ENCODE assay signal across 14 mouse cellular contexts in the genomic region with DNA sequence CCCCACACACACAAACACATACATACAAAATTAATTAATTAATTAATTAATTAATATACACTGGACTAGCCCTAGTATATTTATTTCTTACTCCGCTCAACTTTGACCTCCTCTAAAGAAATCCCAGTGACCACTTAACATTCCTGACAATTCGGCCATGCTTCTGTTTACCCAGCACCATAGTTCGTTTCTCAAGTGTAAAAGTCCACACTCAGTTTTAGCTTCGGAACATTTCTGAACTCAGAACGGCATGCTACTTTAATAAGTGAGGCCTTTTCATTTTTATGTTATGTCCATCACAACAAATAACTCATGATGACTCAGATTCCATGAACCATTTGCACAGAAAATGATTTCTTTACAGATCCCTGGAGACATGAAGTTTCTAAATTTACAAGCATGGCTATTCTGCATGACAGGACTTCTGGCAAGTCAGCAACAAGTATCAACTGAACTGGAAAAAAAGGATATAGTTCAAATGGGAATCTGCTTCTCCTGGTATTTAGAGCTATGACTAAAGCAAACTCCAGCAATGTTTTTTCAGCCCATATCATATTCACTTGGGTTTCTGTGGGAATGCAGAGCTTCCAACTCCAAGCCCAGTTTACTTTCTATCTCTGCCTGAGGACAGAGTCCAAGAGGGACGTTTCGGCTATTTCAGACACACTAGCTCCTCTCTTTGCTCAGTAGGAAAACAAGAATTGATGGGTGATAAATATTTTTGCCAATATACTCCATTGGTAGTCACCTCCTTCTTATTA. TPM values are rescaled to one million over a fixed set of nuclear protein-coding genes. Genes with fewer than 3 reads are reported as not detected.
DNase-seq lines count a peak whose midpoint lies in the region; ATAC-seq and TF ChIP-seq lines count a peak whose summit lies in the region.
"Had no signal": no experiment of that assay in that cellular context is flagged by ENCODE, and none has a peak within 500 bp of the region (broad histone marks: within the 10 kb centered on the region; RNA-seq: fewer than 3 reads in every experiment).

No protein-coding gene starts in this region.

- H3K36me3 ChIP-seq in embryonic facial prominence, embryonic 14.5 days (ENCODE audit: control insufficient read depth, insufficient read depth, low read length) = no peaks in the 10 kb centered on the region
- H3K36me3 ChIP-seq in embryonic facial prominence, embryonic 10.5 days (replicated peaks) = no peaks in the 10 kb centered on the region
- no peaks in the 10 kb centered on the region for H3K36me3 ChIP-seq in heart, embryonic 16.5 days (ENCODE audit: control insufficient read depth, insufficient read depth)
- no peaks in the 10 kb centered on the region for H3K36me3 ChIP-seq in heart, embryonic 10.5 days
- H3K36me3 ChIP-seq in lung, embryonic 16.5 days (ENCODE audit: control insufficient read depth, insufficient read depth, low read length) = no peaks in the 10 kb centered on the region
- no peaks in the 10 kb centered on the region for H3K36me3 ChIP-seq in myocyte (ENCODE audit: control insufficient read depth, insufficient read depth)

- H3K4me2 ChIP-seq in embryonic facial prominence, embryonic 14.5 days (ENCODE audit: low read depth, low read length) = no peak overlapping the region
- no peak overlapping the region for H3K4me2 ChIP-seq in heart, embryonic 16.5 days (ENCODE audit: low read depth, low read length)
- H3K4me2 ChIP-seq in lung, embryonic 16.5 days (ENCODE audit: low read depth, low read length) = no peak overlapping the region
- peak overlapping the region; percentile 70 for H3K4me2 ChIP-seq in myocyte (ENCODE audit: low read depth)

- no peaks in the 10 kb centered on the region for H3K79me2 ChIP-seq in myocyte (ENCODE audit: control insufficient read depth, insufficient read depth)

- H3K27ac ChIP-seq in embryonic facial prominence, embryonic 14.5 days (replicated peaks; ENCODE audit: low read depth, low read length) = no peak overlapping the region
- H3K27ac ChIP-seq in embryonic facial prominence, embryonic 10.5 days (replicated peaks) = no peak overlapping the region
- peak overlapping the region; percentile 62; the same call in 1 of the 2 replicates for H3K27ac ChIP-seq in heart, embryonic 16.5 days (ENCODE audit: low read length)
- H3K27ac ChIP-seq in heart, embryonic 10.5 days = no peak overlapping the region; the same call in 1 of the 2 replicates
- peak overlapping the region; percentile 29 for H3K27ac ChIP-seq in lung, embryonic 16.5 days (ENCODE audit: low read length)

- H3K27me3 ChIP-seq in embryonic facial prominence, embryonic 14.5 days (replicated peaks; ENCODE audit: control insufficient read depth, insufficient read depth, low read length) = no peaks in the 10 kb centered on the region
- no peaks in the 10 kb centered on the region for H3K27me3 ChIP-seq in embryonic facial prominence, embryonic 10.5 days (replicated peaks; ENCODE audit: low read depth, poor library complexity, severe bottlenecking)
- no peaks in the 10 kb centered on the region for H3K27me3 ChIP-seq in heart, embryonic 16.5 days (ENCODE audit: control insufficient read depth, insufficient read depth, low read length)
- no peaks in the 10 kb centered on the region for H3K27me3 ChIP-seq in heart, embryonic 10.5 days (ENCODE audit: insufficient read depth, poor library complexity, severe bottlenecking)
- no peaks in the 10 kb centered on the region for H3K27me3 ChIP-seq in lung, embryonic 16.5 days (ENCODE audit: control insufficient read depth, insufficient read depth, low read depth, low read length)
- no peaks in the 10 kb centered on the region for H3K27me3 ChIP-seq in myocyte (ENCODE audit: control insufficient read depth, insufficient read depth, insufficient read length)

- DNase-seq in embryonic facial prominence, embryonic 14.5 days (ENCODE audit: low spot score) = peak; percentile 64
- DNase-seq in embryonic facial prominence, embryonic 10.5 days (ENCODE audit: low spot score) = no peak
- no peak for DNase-seq in heart, embryonic 10.5 days (ENCODE audit: low spot score)
- DNase-seq in lung, postnatal 10 days = no peak
- DNase-seq in layer of hippocampus, postnatal 14 days (ENCODE audit: low spot score in 2 of 2) = no peak
- DNase-seq: cerebellum, postnatal 36 days; left cerebral cortex, postnatal 4 days; liver, postnatal 0 days; right cerebral cortex, adult 18-20 months; thymus, postnatal 14 days had no signal

- H3K4me1 ChIP-seq in embryonic facial prominence, embryonic 14.5 days (ENCODE audit: control insufficient read depth, insufficient read depth, low read length) = peaks cover 6% of the 10 kb centered on the region; the same call in 1 of the 2 replicates
- H3K4me1 ChIP-seq in embryonic facial prominence, embryonic 10.5 days = 0 out of 2 replicates have a peak, but pooled peaks cover 3% of the 10 kb centered on the region
- H3K4me1 ChIP-seq in heart, embryonic 16.5 days (ENCODE audit: control insufficient read depth, insufficient read depth, low read length) = peaks cover 25% of the 10 kb centered on the region
- H3K4me1 ChIP-seq in heart, embryonic 10.5 days = peaks cover 26% of the 10 kb centered on the region
- H3K4me1 ChIP-seq in lung, embryonic 16.5 days (replicated peaks; ENCODE audit: control insufficient read depth, insufficient read depth, low read length) = peaks cover 10% of the 10 kb centered on the region

- H3ac ChIP-seq in myocyte (ENCODE audit: control insufficient read depth, insufficient read length) = no peak overlapping the region

- 67% methylated on average over 7 of the region's 7 CpGs for WGBS in embryonic facial prominence, embryonic 14.5 days
- 81% methylated on average over 7 of the region's 7 CpGs for WGBS in embryonic facial prominence, embryonic 10.5 days
- WGBS in heart, embryonic 16.5 days = 44% methylated on average over 7 of the region's 7 CpGs
- 66% methylated on average over 7 of the region's 7 CpGs for WGBS in heart, embryonic 10.5 days
- WGBS in lung, embryonic 16.5 days = 43% methylated on average over 7 of the region's 7 CpGs

- ATAC-seq in embryonic facial prominence, embryonic 14.5 days (ENCODE audit: low read depth) = no peak
- no peak for ATAC-seq in heart, embryonic 16.5 days (replicated peaks; ENCODE audit: extremely low read depth, insufficient read depth, low FRiP score)
- peak; percentile 36; the same call in 1 of the 2 replicates for ATAC-seq in lung, embryonic 16.5 days (ENCODE audit: low read depth)
- ATAC-seq: liver, postnatal 0 days; midbrain, embryonic 16.5 days had no signal

- no peak overlapping the region for H3K4me3 ChIP-seq in embryonic facial prominence, embryonic 14.5 days (ENCODE audit: low read depth, low read length)
- H3K4me3 ChIP-seq in embryonic facial prominence, embryonic 10.5 days = no peak overlapping the region
- no peak overlapping the region for H3K4me3 ChIP-seq in heart, embryonic 16.5 days (ENCODE audit: low read length)
- no peak overlapping the region for H3K4me3 ChIP-seq in heart, embryonic 10.5 days
- H3K4me3 ChIP-seq in lung, embryonic 16.5 days (ENCODE audit: low read length) = no peak overlapping the region
- no peak overlapping the region for H3K4me3 ChIP-seq in myocyte

- TF ChIP-seq POLR2A in myocyte (IDR thresholded peaks at IDR 0.05; ENCODE audit: insufficient read length, low read depth) = no peak

- peaks cover 7% of the 10 kb centered on the region; the same call in 1 of the 2 replicates for H3K9me3 ChIP-seq in embryonic facial prominence, embryonic 14.5 days (ENCODE audit: control insufficient read depth, low read length)
- H3K9me3 ChIP-seq in embryonic facial prominence, embryonic 10.5 days = no peaks in the 10 kb centered on the region; the same call in 1 of the 2 replicates
- peaks cover 9% of the 10 kb centered on the region for H3K9me3 ChIP-seq in heart, embryonic 16.5 days (replicated peaks; ENCODE audit: control insufficient read depth, low read length)
- no peaks in the 10 kb centered on the region for H3K9me3 ChIP-seq in heart, embryonic 10.5 days
- H3K9me3 ChIP-seq in lung, embryonic 16.5 days (ENCODE audit: control insufficient read depth, low read length) = peaks cover 4% of the 10 kb centered on the region; the same call in 1 of the 2 replicates

- H3K9ac ChIP-seq in embryonic facial prominence, embryonic 14.5 days (ENCODE audit: low read depth, low read length) = no peak overlapping the region
- no peak overlapping the region for H3K9ac ChIP-seq in heart, embryonic 16.5 days (ENCODE audit: low read length)
- H3K9ac ChIP-seq in lung, embryonic 16.5 days (ENCODE audit: low read length) = no peak overlapping the region
- H3K9ac ChIP-seq: liver, postnatal 0 days had no signal

TF ChIP-seq in myocyte, 11 proteins besides CTCF, POLR2A, EP300 and RAD21:
- TF ChIP-seq POLR2AphosphoS2 (IDR thresholded peaks at IDR 0.05; ENCODE audit: insufficient read length, low read depth) = no peak
- no peak for TF ChIP-seq MAX (IDR thresholded peaks at IDR 0.05; ENCODE audit: low read depth)
- TF ChIP-seq SRF (IDR thresholded peaks at IDR 0.05; ENCODE audit: control insufficient read depth, insufficient read length, low read depth) = no peak

RNA-seq across cellular contexts. Expression of a gene that starts 6.5 kb away (rescaled TPM):
- polyA plus RNA-seq in embryonic facial prominence, embryonic 14.5 days (2014; fragmentation: Nextera tagmentation; extraction: Ambion mirVana) = 1.2 TPM in 2 replicates
- polyA plus RNA-seq in embryonic facial prominence, embryonic 10.5 days (2016; fragmentation: Nextera tagmentation; extraction: Ambion mirVana) = 0.09 and 0.10 TPM in 2 replicates
- polyA plus RNA-seq in heart, embryonic 16.5 days (2015; fragmentation: Nextera tagmentation; extraction: Ambion mirVana) = 0.10 and 0.12 TPM in 2 replicates
- polyA plus RNA-seq in heart, embryonic 10.5 days (2016; fragmentation: Nextera tagmentation; extraction: Ambion mirVana) = 0.06 and 0.10 TPM in 2 replicates
- 0.06 and 0.21 TPM in 2 replicates for polyA plus RNA-seq in lung, embryonic 16.5 days (2015; fragmentation: Nextera tagmentation; extraction: Ambion mirVana)
- 0.06 TPM for polyA plus RNA-seq in myocyte (2012; fragmentation: generic; extraction: Trizol)
- total RNA-seq in layer of hippocampus, postnatal 14 days (2021) = 1 to 10 TPM in 1 of 2 experiments, under 1 TPM in 1; 0.91 to 1.1 TPM
- polyA plus RNA-seq: liver, postnatal 0 days had no signal

Comparison
In these comparisons a context has a peak if more than half of its experiments do, and no peak if none do; other contexts are left out.
1. H3K27ac ChIP-seq: peak in heart, embryonic 16.5 days (single experiment) and lung, embryonic 16.5 days (single experiment); none in embryonic facial prominence, embryonic 14.5 days (single experiment), embryonic facial prominence, embryonic 10.5 days (single experiment) and heart, embryonic 10.5 days (single experiment).